Mouse (Mus musculus) ES-E14 (cell line): Measurements from ENCODE around the gene Fzr1. TPM values are rescaled to one million over a fixed set of nuclear protein-coding genes. Genes with fewer than 3 reads are reported as not detected.
A peak's percentile ranks its signal among the peaks of the same experiment; 100 is the strongest.

ENCODE experiments used
- DNase-seq: peaks from one replicate; pipeline ENCODE4 v3.0.0-alpha.2; 2013; ENCODE audit warnings: low read depth, low spot score
- H3K27ac ChIP-seq: 2 replicates; pipeline ENCODE4 v1.5.1; 2012; ENCODE audit warnings: low read depth, mild to moderate bottlenecking, low read length, moderate library complexity, mixed read lengths; ENCODE audit not compliant: poor library complexity, insufficient read depth, severe bottlenecking
- H3K36me3 ChIP-seq: 2 replicates; pipeline ENCODE4 v1.6.1; 2012; ENCODE audit warnings: mild to moderate bottlenecking, low read length, moderate library complexity, mixed read lengths; ENCODE audit not compliant: control insufficient read depth, poor library complexity, insufficient read depth, severe bottlenecking
- H3K4me1 ChIP-seq, 2 experiments: fragments of 150-350 bp in 1 of 2; sonication (generic) in 1 of 2; 2 replicates each; pipeline ENCODE4 v1.6.1; 2012; ENCODE audit warnings: low read length in 2 of 2, mild to moderate bottlenecking in 1 of 2, mixed read lengths in 1 of 2; ENCODE audit not compliant: control insufficient read depth in 2 of 2, insufficient read depth in 2 of 2, poor library complexity in 1 of 2
- H3K4me3 ChIP-seq, 2 experiments: fragments of 150-350 bp in 1 of 2; sonication (generic) in 1 of 2; 2 replicates each; pipeline ENCODE4 v1.5.1; 2012; ENCODE audit warnings: low read length in 2 of 2, low read depth in 1 of 2, mild to moderate bottlenecking in 1 of 2, mixed read lengths in 1 of 2; ENCODE audit not compliant: insufficient read depth in 1 of 2, poor library complexity in 1 of 2, severe bottlenecking in 1 of 2
- H3K9ac ChIP-seq: 2 replicates; pipeline ENCODE4 v1.6.1; 2012; ENCODE audit warnings: low read depth, mild to moderate bottlenecking, low read length, mixed read lengths; ENCODE audit not compliant: poor library complexity, insufficient read depth, severe bottlenecking
- H3K9me3 ChIP-seq: fragments of 150-350 bp; sonication (generic); 2 replicates; pipeline ENCODE4 v1.6.1; 2012; ENCODE audit warnings: low read depth, mild to moderate bottlenecking, low read length; ENCODE audit not compliant: control insufficient read depth, insufficient read depth
- CHD2 ChIP-seq: IDR thresholded peaks from 2 replicates; pipeline ENCODE4 v1.6.1; 2014; ENCODE audit warnings: mild to moderate bottlenecking, low read depth, low read length, inconsistent platforms
- HCFC1 ChIP-seq: IDR thresholded peaks from 2 replicates; pipeline ENCODE4 v1.6.1; 2012; ENCODE audit warnings: low read length, inconsistent platforms, borderline replicate concordance; ENCODE audit not compliant: insufficient read depth
- MAFK ChIP-seq: IDR thresholded peaks from 2 replicates; pipeline ENCODE4 v1.6.1; 2014; ENCODE audit warnings: mild to moderate bottlenecking, low read depth, low read length, inconsistent platforms; ENCODE audit not compliant: insufficient read depth
- ZC3H11A ChIP-seq: IDR thresholded peaks from 2 replicates; pipeline ENCODE4 v1.6.1; 2012; ENCODE audit warnings: low read depth, mild to moderate bottlenecking, inconsistent platforms, low read length, borderline replicate concordance
- ZNF384 ChIP-seq: IDR thresholded peaks from 2 replicates; pipeline ENCODE4 v1.6.1; 2012; ENCODE audit warnings: low read depth, low read length, inconsistent platforms
- in situ Hi-C, 2 experiments: fragments of 600-800 bp; cut with MboI; formaldehyde crosslinking; loops; one replicate each; pipeline ENCODE4 v1.15.1; 2025; ENCODE audit warnings: low sequenced_read_pairs in 2 of 2, inconsistent platforms in 1 of 2; ENCODE audit not compliant: unreplicated experiment in 2 of 2
- total RNA-seq: library from RNA; depleted of rRNA; stranded (reverse); fragments of 300-350 nt; gene quantifications from 2 replicates; pipeline ENCODE4 v1.2.3, GENCODE M21; 2012

Gene Fzr1
- total RNA-seq, 1 experiment: 63.0 TPM

DNA sequence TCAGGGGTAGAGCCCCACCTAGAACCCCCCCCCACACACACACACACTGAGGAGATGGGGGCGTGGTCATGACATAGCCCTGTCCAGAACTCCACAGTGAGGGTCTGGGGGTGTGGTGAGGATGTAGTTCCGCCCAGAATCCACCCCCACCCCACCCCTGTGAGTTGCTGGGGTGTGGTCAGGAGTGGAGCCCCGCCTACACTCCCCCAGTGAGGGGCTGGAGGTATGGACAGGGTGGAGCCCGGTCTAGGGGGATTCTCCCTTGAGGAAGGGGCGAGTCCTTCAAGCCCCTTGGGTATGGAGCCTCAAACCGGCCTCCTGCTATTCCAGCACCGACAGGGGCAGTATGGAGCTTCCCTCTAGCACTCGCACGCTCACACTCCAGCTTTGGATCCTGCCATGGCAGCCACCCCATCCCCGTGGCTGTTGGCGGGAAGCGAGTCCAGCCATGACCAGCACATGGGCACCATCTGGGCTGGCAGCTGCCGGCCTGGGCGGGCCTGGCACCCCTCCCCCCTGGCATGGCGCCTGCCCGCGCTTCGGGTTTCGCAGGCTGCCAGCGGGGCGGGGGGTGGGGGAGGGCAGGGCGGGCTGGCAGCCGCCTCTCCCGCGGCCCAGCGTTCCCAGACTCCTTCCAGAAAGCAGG, 38.4 kb upstream of the Fzr1 start:
- no peak overlapping the region; the same call in 1 of the 2 replicates for H3K27ac ChIP-seq
- H3K4me3 ChIP-seq: peak overlapping the region; percentile 52 to 59; a peak in 3 of 4 replicates
- peaks cover 8 to 69% of the 10 kb centered on the region in 2 experiments for H3K4me1 ChIP-seq
- DNase-seq: peak; percentile 81
- in situ Hi-C loops: no loop called here
- H3K9me3 ChIP-seq: no peaks in the 10 kb centered on the region
- peak overlapping the region; percentile 56 for H3K9ac ChIP-seq
- no peak for TF ChIP-seq ZC3H11A
- TF ChIP-seq HCFC1: no peak
- TF ChIP-seq MAFK: no peak
- peaks cover 3% of the 10 kb centered on the region; the same call in 1 of the 2 replicates for H3K36me3 ChIP-seq

DNA sequence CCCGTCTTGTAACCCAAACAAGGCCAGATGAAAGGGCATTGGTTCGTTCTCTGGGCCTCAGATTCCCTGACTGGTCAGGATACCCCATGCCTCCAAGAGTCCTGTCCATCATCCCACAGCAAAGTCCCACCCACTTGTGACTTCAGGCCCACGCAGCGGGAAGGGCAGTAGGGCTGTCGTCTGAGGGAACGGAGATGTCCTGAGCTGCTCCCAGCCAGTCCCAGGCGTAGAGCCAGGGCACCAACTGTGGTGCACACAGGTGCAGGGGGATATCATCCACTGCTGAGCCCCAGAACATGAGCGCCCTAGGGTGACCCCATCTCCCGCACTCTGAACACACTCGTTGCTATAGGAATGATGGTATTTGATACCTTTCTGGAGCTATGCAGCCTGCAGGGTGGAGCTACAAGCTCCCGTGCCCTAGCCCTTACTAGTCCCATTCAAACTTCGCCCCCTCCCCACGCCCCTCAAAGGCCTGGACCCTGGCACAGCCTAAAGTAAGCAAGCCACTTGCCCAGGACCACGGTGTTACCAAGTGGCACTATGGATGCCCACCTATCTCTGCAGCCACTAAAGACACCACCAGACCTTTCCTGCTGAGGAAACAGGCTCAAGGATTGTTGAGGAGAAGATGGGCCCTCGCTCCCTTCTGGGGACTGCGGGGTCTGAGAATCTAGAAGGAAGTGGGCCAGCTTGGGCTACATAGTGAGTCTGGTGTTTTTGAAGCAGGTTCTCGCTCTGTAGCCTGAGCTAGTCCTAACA, 37.4 kb upstream of the Fzr1 start:
- H3K4me1 ChIP-seq: peaks cover 8 to 78% of the 10 kb centered on the region in 2 experiments
- DNase-seq: no peak

DNA sequence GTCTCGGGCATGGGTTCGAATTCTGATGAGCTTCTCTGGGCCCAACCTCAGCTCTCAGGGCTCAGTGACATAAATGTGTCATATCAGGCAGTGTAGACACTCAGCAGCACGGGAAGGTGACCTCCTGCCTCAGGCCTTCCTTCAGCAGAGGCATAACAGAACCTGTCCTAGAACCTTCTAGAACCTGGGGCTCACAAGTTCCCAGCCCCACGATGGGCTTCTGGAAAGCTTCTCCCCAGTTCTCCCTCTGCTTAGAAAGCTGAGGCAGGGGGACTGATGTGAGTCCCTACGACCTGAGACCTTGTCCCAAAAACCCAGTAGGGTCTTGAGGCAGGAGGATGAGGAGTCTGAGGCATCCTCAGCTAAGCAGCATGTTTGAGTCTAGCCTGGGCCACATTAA, 36.8 kb upstream of the Fzr1 start:
- no peak for DNase-seq
- Histone ChIP-seq H3K4me1 (peaks cover 8 to 78% of the 10 kb centered on the region in 2 experiments), H3K9me3 (no peaks in the 10 kb centered on the region), H3K36me3 (peaks cover 5% of the 10 kb centered on the region; the same call in 1 of the 2 replicates), H3K27ac (no peak overlapping the region), H3K9ac (no peak overlapping the region), H3K4me3 (no peak overlapping the region)
- TF ChIP-seq HCFC1: no peak
- TF ChIP-seq ZC3H11A: no peak
- no peak for TF ChIP-seq MAFK
- no peak for TF ChIP-seq CHD2
- TF ChIP-seq ZNF384: no peak
- in situ Hi-C loops: no loop called here

More for the DNA sequence above, 37.4 kb upstream of the Fzr1 start:
- Histone ChIP-seq H3K4me3 (no peak overlapping the region), H3K9me3 (no peaks in the 10 kb centered on the region), H3K27ac (no peak overlapping the region), H3K9ac (0 out of 2 replicates have a peak overlapping the region, but pooled peaks have one; percentile 4), H3K36me3 (peaks cover 5% of the 10 kb centered on the region; the same call in 1 of the 2 replicates)
- TF ChIP-seq MAFK (no peak), ZNF384 (no peak), CHD2 (no peak), HCFC1 (no peak), ZC3H11A (no peak)
- in situ Hi-C loops: no loop called here

DNA sequence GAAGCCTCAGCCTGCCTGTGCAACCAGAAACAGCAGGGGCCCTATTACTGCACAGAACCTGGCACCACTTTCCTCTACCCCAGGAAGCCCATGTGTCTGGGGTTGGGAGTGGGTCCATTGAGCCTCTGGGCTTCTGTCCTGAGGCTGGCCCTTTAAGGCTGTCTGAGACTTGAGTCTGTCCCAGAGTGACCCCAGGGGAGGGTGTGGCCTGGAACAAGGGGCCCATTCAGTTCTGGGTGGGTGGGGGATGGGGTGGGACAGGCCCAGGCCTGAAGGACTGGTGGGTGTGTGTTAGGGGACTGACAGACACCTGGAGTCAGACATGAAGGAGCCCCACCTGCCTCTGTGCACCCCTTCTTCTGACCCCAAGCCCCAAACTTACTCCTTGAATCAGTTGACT, 36.4 kb upstream of the Fzr1 start:
- no peaks in the 10 kb centered on the region for H3K9me3 ChIP-seq
- H3K36me3 ChIP-seq: peaks cover 5% of the 10 kb centered on the region; the same call in 1 of the 2 replicates
- H3K27ac ChIP-seq: no peak overlapping the region; the same call in 1 of the 2 replicates
- peak overlapping the region in 1 of 2 experiments; percentile 25; a peak in 1 of 4 replicates for H3K4me3 ChIP-seq
- in situ Hi-C loops: no loop called here
- DNase-seq: no peak
- peaks cover 8 to 79% of the 10 kb centered on the region in 2 experiments for H3K4me1 ChIP-seq
- H3K9ac ChIP-seq: no peak overlapping the region
- no peak for TF ChIP-seq CHD2
- no peak for TF ChIP-seq ZC3H11A
- no peak for TF ChIP-seq HCFC1
- no peak for TF ChIP-seq ZNF384
- TF ChIP-seq MAFK: no peak
